Mouse (Mus musculus): Measurements from ENCODE around the gene Tpr.

Gene Tpr

GRCm38 (mm10) chr1:150392638-150393487 lies at the start of gene Tpr, which contains the start of gene Odr4:
Tpr (plus strand) TSS chr1:150392838.
Odr4 (minus strand) TSS chr1:150393080.
- peak; percentile 98 to 99 for DNase-seq (ENCODE audit: low spot score in 2 of 2)

- DNase-seq (ENCODE audit: low spot score in 2 of 2), result no peak
These were observed 31.8 kb upstream of the Tpr start for GRCm38 (mm10) chr1:150360864-150361263.

GRCm38 (mm10) chr1:150372895-150373294 lies 19.7 kb upstream of the Tpr start:
- no peak for DNase-seq (ENCODE audit: low spot score in 2 of 2)

- no peak for DNase-seq (ENCODE audit: low spot score in 2 of 2)
These were observed 18.4 kb upstream of the Tpr start for GRCm38 (mm10) chr1:150374247-150374646.

- DNase-seq (ENCODE audit: low spot score in 2 of 2), result no peak
These were observed 8.5 kb upstream of the Tpr start for GRCm38 (mm10) chr1:150384138-150384537.

- no peak for DNase-seq (ENCODE audit: low spot score in 2 of 2)
These were observed 5.1 kb upstream of the Tpr start for GRCm38 (mm10) chr1:150387572-150387971.

GRCm38 (mm10) chr1:150389390-150390129 lies 3.1 kb upstream of the Tpr start:
- no peak for DNase-seq (ENCODE audit: low spot score in 2 of 2)

GRCm38 (mm10) chr1:150391931-150392637 lies 554 bp upstream of the Tpr start:
- peak in 1 of 2 experiments; percentile 23 for DNase-seq (ENCODE audit: low spot score in 2 of 2)

GRCm38 (mm10) chr1:150393488-150393852 lies 832 bp downstream of the Tpr start:
- no peak for DNase-seq (ENCODE audit: low spot score in 2 of 2)

GRCm38 (mm10) chr1:150396001-150396400 lies 3.4 kb downstream of the Tpr start:
- DNase-seq (ENCODE audit: low spot score in 2 of 2), result no peak

GRCm38 (mm10) chr1:150403914-150404313 lies 11.3 kb downstream of the Tpr start:
- DNase-seq (ENCODE audit: low spot score in 2 of 2), result no peak

GRCm38 (mm10) chr1:150404555-150404954 lies 11.9 kb downstream of the Tpr start:
- DNase-seq (ENCODE audit: low spot score in 2 of 2), result no peak

- DNase-seq (ENCODE audit: low spot score in 2 of 2), result no peak
These were observed 14.6 kb downstream of the Tpr start for GRCm38 (mm10) chr1:150407285-150407684.

GRCm38 (mm10) chr1:150409996-150410395 lies 17.4 kb downstream of the Tpr start:
- DNase-seq (ENCODE audit: low spot score in 2 of 2), result no peak

- no peak for DNase-seq (ENCODE audit: low spot score in 2 of 2)
These were observed 23.4 kb downstream of the Tpr start for GRCm38 (mm10) chr1:150416006-150416405.

- no peak for DNase-seq (ENCODE audit: low spot score in 2 of 2)
These were observed 25.8 kb downstream of the Tpr start for GRCm38 (mm10) chr1:150418426-150418825.

- no peak for DNase-seq (ENCODE audit: low spot score in 2 of 2)
These were observed 33.0 kb downstream of the Tpr start for GRCm38 (mm10) chr1:150425665-150426064.

GRCm38 (mm10) chr1:150426216-150426615 lies 33.6 kb downstream of the Tpr start:
- no peak for DNase-seq (ENCODE audit: low spot score in 2 of 2)

GRCm38 (mm10) chr1:150438641-150439040 lies 46.0 kb downstream of the Tpr start:
- DNase-seq (ENCODE audit: low spot score in 2 of 2), result no peak

GRCm38 (mm10) chr1:150441731-150442130 lies 49.1 kb downstream of the Tpr start:
- no peak for DNase-seq (ENCODE audit: low spot score in 2 of 2)

GRCm38 (mm10) chr1:150458977-150459376 lies 66.3 kb downstream of the Tpr start:
- no peak for DNase-seq (ENCODE audit: low spot score in 2 of 2)

- no peak for DNase-seq (ENCODE audit: low spot score in 2 of 2)
These were observed 67.0 kb downstream of the Tpr start for GRCm38 (mm10) chr1:150459599-150459998.

All from frontal cortex, postnatal 10 days (tissue).